Mouse (Mus musculus) small intestine, adult 2 months (tissue): ENCODE results near the gene Plch1. TPM values are rescaled to one million over a fixed set of nuclear protein-coding genes. Genes with fewer than 3 reads are reported as not detected.

Source experiments
- H3K27ac ChIP-seq: fragments of 200-500 bp; 2 replicates; pipeline ENCODE4 v1.5.1; 2012; ENCODE audit warnings: low read depth, low read length, control low read depth, inconsistent platforms; ENCODE audit not compliant: insufficient read depth
- H3K27me3 ChIP-seq: fragments of 200-500 bp; 2 replicates; pipeline ENCODE4 v1.6.1; 2012; ENCODE audit warnings: mild to moderate bottlenecking, moderate library complexity, low read length, inconsistent platforms; ENCODE audit not compliant: control insufficient read depth, insufficient read depth
- H3K36me3 ChIP-seq: fragments of 200-500 bp; 2 replicates; pipeline ENCODE4 v1.6.1; 2012; ENCODE audit warnings: mild to moderate bottlenecking, low read length, control low read depth, inconsistent platforms; ENCODE audit not compliant: control insufficient read depth, insufficient read depth
- H3K4me1 ChIP-seq: fragments of 200-500 bp; 2 replicates; pipeline ENCODE4 v1.6.1; 2012; ENCODE audit warnings: low read length, inconsistent platforms, mixed read lengths; ENCODE audit not compliant: control insufficient read depth, insufficient read depth, insufficient read length
- H3K4me3 ChIP-seq: fragments of 200-500 bp; 2 replicates; pipeline ENCODE4 v1.5.1; 2012; ENCODE audit warnings: low read depth, mild to moderate bottlenecking, control low read depth, inconsistent platforms, low read length, moderate library complexity
- CTCF ChIP-seq: fragments of 200-500 bp; IDR thresholded peaks from 2 replicates; pipeline ENCODE4 v1.5.1; 2012; ENCODE audit warnings: low read depth, mild to moderate bottlenecking, control low read depth, inconsistent platforms, low read length, moderate library complexity, mixed read lengths; ENCODE audit not compliant: insufficient replicate concordance, insufficient read length; ENCODE audit errors: extremely low read depth
- POLR2A ChIP-seq: fragments of 200-500 bp; IDR thresholded peaks from 2 replicates; pipeline ENCODE4 v1.6.1; 2012; ENCODE audit warnings: low read depth, mild to moderate bottlenecking, control low read depth, inconsistent platforms, low read length, moderate library complexity
- WGBS: fragments of 180-500 bp; shearing (Covaris S2); methylation state at CpG from one replicate; pipeline ENCODE4 v1.1.7; 2018; 5-methylcytosine and 5-hydroxymethylcytosine counted together
- polyA plus RNA-seq: library from polyadenylated mRNA; depleted of rRNA; stranded (reverse); fragments of >200 nt; gene quantifications from 2 replicates; pipeline ENCODE4 v1.2.3, GENCODE M21; 2012

Gene Plch1
- polyA plus RNA-seq, 1 experiment: 1.2 TPM

GRCm38 (mm10) chr3:63865069-63865468 is 34.2 kb downstream of the Plch1 start:
- 71% methylated on average over 2 of the region's 2 CpGs for WGBS
- no peak for TF ChIP-seq POLR2A
- TF ChIP-seq CTCF: no peak
- peaks cover 2% of the 10 kb centered on the region; the same call in 1 of the 2 replicates for H3K36me3 ChIP-seq

GRCm38 (mm10) chr3:63862716-63863115 is 36.6 kb downstream of the Plch1 start:
- no peak for TF ChIP-seq POLR2A
- TF ChIP-seq CTCF: no peak
- Histone ChIP-seq H3K27ac (no peak overlapping the region), H3K4me1 (no peaks in the 10 kb centered on the region), H3K27me3 (no peaks in the 10 kb centered on the region), H3K4me3 (no peak overlapping the region), H3K36me3 (no peaks in the 10 kb centered on the region)
- 77% methylated on average over 10 of the region's 10 CpGs for WGBS

More at GRCm38 (mm10) chr3:63865069-63865468, 34.2 kb downstream of the Plch1 start:
- no peak overlapping the region for H3K27ac ChIP-seq
- H3K4me1 ChIP-seq: no peaks in the 10 kb centered on the region
- no peak overlapping the region for H3K4me3 ChIP-seq
- no peaks in the 10 kb centered on the region for H3K27me3 ChIP-seq

DNA sequence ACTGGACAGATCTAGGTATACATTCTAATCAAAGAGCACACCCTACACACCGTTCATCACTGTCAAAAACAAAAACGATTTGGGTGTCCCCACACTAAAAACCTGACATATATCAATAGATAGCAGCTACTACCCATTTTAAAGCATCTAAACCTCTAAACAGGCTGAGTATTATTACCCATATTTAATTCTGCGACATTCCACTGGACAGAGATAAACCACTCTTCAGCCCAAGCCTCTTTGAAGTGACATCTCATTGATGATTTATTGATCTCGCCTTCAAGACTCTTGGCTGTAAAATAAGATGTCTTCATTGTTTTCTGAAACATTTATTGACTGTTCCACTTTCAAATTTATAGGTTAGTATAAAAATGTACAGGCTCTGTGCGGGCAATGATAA is 46.4 kb downstream of the Plch1 start:
- Histone ChIP-seq H3K4me1 (peaks cover 7% of the 10 kb centered on the region; the same call in 1 of the 2 replicates), H3K27ac (no peak overlapping the region), H3K36me3 (no peaks in the 10 kb centered on the region), H3K4me3 (no peak overlapping the region), H3K27me3 (no peaks in the 10 kb centered on the region)
- no peak for TF ChIP-seq CTCF
- TF ChIP-seq POLR2A: no peak
- WGBS: 70% methylated on average over 5 of the region's 5 CpGs

DNA sequence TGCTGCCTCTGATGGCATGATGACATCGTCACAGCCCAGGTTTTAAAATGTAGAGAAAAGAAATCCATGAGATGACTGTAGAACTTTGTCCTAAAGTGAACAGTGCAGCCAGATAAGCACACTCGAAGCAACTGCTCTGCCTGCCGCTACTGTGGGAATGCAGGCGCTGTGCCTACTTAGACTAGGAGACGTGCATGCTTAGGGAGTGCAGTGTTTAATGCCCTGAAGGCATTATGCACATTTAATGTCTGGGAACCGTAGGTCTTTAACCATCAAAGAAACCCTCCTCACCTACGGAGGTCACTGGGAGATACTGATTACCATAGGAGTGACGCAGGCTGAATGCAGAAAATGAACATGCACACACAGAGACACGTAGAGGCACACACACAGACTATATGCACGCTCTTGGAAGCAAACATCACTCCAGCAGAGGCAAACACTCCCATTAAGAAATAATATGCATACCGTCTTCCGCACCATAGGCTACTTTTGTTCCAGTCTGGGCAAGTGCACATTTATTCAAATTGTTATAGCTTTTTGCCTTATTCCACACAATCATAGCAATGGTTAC is 48.1 kb downstream of the Plch1 start:
- WGBS: 61% methylated on average over 12 of the region's 12 CpGs
- no peak for TF ChIP-seq CTCF
- TF ChIP-seq POLR2A: no peak
- Histone ChIP-seq H3K27ac (no peak overlapping the region), H3K4me3 (no peak overlapping the region), H3K27me3 (no peaks in the 10 kb centered on the region), H3K36me3 (no peaks in the 10 kb centered on the region), H3K4me1 (peaks cover 7% of the 10 kb centered on the region; the same call in 1 of the 2 replicates)

DNA sequence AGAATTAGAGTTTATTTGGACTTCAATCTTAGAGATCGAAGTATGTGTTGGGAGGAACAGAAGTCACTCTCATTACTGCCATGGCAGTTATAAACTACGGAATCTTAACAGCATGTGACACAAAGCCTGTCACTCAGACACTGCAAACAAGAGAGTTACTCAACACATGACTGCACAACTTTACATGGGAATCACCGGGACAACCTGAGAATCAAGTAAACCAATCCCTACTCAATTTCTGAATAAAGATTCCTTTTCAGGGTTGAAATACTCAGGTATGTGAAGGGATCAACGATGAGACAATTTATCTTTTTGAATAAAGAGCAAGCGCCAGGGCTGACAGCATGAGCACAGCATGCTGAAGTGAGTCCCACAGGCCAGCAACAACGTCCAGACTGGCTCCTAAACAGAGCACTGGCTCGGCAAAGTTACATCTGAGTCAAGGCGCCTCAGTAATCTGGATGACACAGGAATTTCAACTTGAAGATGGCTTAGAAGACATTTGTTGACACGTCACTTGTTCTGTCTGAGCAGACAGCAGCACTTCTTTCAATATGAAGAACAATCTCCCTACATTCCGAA is 49.4 kb downstream of the Plch1 start:
- 63% methylated on average over 10 of the region's 10 CpGs for WGBS
- no peak overlapping the region for H3K4me3 ChIP-seq
- H3K36me3 ChIP-seq: no peaks in the 10 kb centered on the region
- peaks cover 3% of the 10 kb centered on the region; the same call in 1 of the 2 replicates for H3K4me1 ChIP-seq
- H3K27ac ChIP-seq: no peak overlapping the region
- H3K27me3 ChIP-seq: no peaks in the 10 kb centered on the region
- TF ChIP-seq POLR2A: no peak
- no peak for TF ChIP-seq CTCF

- Histone ChIP-seq H3K4me1 (no peaks in the 10 kb centered on the region), H3K36me3 (no peaks in the 10 kb centered on the region), H3K4me3 (no peak overlapping the region), H3K27me3 (no peaks in the 10 kb centered on the region), H3K27ac (no peak overlapping the region)
- TF ChIP-seq POLR2A: no peak
- TF ChIP-seq CTCF: no peak
- WGBS: 81% methylated on average over 4 of the region's 4 CpGs
These were observed 55.1 kb downstream of the Plch1 start for GRCm38 (mm10) chr3:63844141-63844540.

GRCm38 (mm10) chr3:63842436-63842835 is 56.8 kb downstream of the Plch1 start:
- Histone ChIP-seq H3K27me3 (no peaks in the 10 kb centered on the region), H3K4me3 (no peak overlapping the region), H3K4me1 (peaks cover 6% of the 10 kb centered on the region), H3K36me3 (no peaks in the 10 kb centered on the region), H3K27ac (no peak overlapping the region)
- no peak for TF ChIP-seq CTCF
- TF ChIP-seq POLR2A: no peak
- WGBS: 70% methylated on average over 4 of the region's 4 CpGs

GRCm38 (mm10) chr3:63837750-63838149 is 61.5 kb downstream of the Plch1 start:
- peaks cover 7% of the 10 kb centered on the region for H3K4me1 ChIP-seq
- no peaks in the 10 kb centered on the region for H3K27me3 ChIP-seq
- TF ChIP-seq POLR2A: no peak
- peak overlapping the region; percentile 53; the same call in 1 of the 2 replicates for H3K27ac ChIP-seq
- no peak overlapping the region for H3K4me3 ChIP-seq
- H3K36me3 ChIP-seq: no peaks in the 10 kb centered on the region
